Mouse (Mus musculus) myocyte (in vitro differentiated cells): ENCODE data around the gene Inha.

ENCODE experiments used
- CEBPB ChIP-seq: IDR thresholded peaks from 2 replicates; pipeline ENCODE4 v1.6.1; 2011; ENCODE audit warnings: mild to moderate bottlenecking, moderate library complexity; ENCODE audit not compliant: poor library complexity, insufficient read depth, severe bottlenecking
- E2F4 ChIP-seq: IDR thresholded peaks from one replicate; pipeline ENCODE4 v1.6.1; 2011; ENCODE audit warnings: mild to moderate bottlenecking, control low read depth, moderate library complexity; ENCODE audit not compliant: insufficient read depth
- MAX ChIP-seq: IDR thresholded peaks from one replicate; pipeline ENCODE4 v1.6.1; 2011; ENCODE audit warnings: low read depth, mild to moderate bottlenecking, control low read depth
- MYOG ChIP-seq, 3 experiments: IDR thresholded peaks; one replicate each; pipeline ENCODE4 v1.6.1; 2011; ENCODE audit warnings: control low read depth in 2 of 3, low read depth in 2 of 3, mild to moderate bottlenecking in 2 of 3; ENCODE audit not compliant: insufficient read length in 2 of 3, control insufficient read depth in 1 of 3, insufficient read depth in 1 of 3
- POLR2A ChIP-seq: IDR thresholded peaks from one replicate; pipeline ENCODE4 v1.6.1; 2011; ENCODE audit warnings: low read depth, mild to moderate bottlenecking, control low read depth, moderate library complexity; ENCODE audit not compliant: insufficient read length
- POLR2AphosphoS2 ChIP-seq: IDR thresholded peaks from one replicate; pipeline ENCODE4 v1.6.1; 2011; ENCODE audit warnings: low read depth, control low read depth; ENCODE audit not compliant: insufficient read length
- REST ChIP-seq: IDR thresholded peaks from one replicate; pipeline ENCODE4 v1.6.1; 2011; ENCODE audit warnings: mild to moderate bottlenecking, control low read depth, moderate library complexity; ENCODE audit not compliant: insufficient read depth, insufficient read length
- SRF ChIP-seq: IDR thresholded peaks from one replicate; pipeline ENCODE4 v1.6.1; 2011; ENCODE audit warnings: low read depth; ENCODE audit not compliant: control insufficient read depth, insufficient read length
- TCF12 ChIP-seq: IDR thresholded peaks from one replicate; pipeline ENCODE4 v1.6.1; 2011; ENCODE audit warnings: mild to moderate bottlenecking, control low read depth; ENCODE audit not compliant: poor library complexity, insufficient read depth, severe bottlenecking
- USF1 ChIP-seq: IDR thresholded peaks from one replicate; pipeline ENCODE4 v1.6.1; 2011; ENCODE audit warnings: low read depth, mild to moderate bottlenecking, control low read depth, moderate library complexity

DNA sequence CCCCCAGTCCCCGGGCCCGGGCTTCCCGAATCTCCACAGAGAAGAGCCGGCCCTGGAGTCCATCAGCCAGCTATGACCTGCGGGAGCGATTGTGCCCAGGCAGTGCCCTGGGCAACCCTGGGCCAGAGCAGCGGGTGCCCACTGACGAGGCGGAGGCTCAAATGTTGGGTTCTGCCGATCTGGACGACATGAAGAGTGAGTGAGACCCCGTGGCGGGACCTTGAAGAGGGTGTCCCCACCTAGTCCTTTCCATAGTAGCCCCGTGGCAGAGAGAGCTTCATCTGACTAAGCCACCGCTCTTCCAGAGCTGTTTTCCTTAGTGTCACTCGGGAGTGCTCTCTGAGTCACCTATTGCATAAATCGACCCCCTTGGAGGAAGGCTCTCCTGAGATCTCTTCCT lies 42.0 kb downstream of the Inha start:
- TF ChIP-seq USF1 (no peak), POLR2A (no peak), MYOG (IDR thresholded peaks at IDR 0.05; ENCODE audit: control insufficient read depth in 1 of 3, insufficient read depth in 1 of 3, insufficient read length in 2 of 3, low read depth in 2 of 3) (no peak), TCF12 (no peak), REST (no peak), E2F4 (no peak), MAX (no peak), CEBPB (no peak), SRF (no peak), POLR2AphosphoS2 (no peak)
